Mouse (Mus musculus) cerebral cortex, adult 2 months (tissue): Measurements from ENCODE around the gene Olfr10.

Source experiments
- WGBS: fragments of 180-500 bp; shearing (Covaris S2); methylation state at CpG from one replicate; pipeline ENCODE4 v1.1.7; 2018; 5-methylcytosine and 5-hydroxymethylcytosine counted together

The Olfr10 gene

DNA sequence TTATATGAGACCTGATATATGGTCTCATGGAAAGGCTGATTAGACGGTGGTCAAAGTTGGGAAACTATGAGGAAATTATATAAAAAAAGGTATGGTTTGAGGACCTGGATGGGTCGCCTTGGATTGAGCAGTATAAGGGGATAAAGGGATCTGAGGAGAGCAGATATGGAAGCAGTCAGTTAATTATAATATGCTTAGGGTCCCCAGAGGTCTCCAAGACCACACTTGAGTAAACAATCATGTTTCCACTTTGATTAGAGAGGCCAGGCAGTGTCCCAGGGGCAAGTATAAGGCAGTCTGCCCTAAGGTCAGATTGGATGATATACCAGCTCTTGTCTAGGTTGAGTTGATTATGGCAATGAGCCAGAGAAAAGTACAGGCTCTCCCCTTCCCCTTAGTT lies 17.9 kb downstream of the Olfr10 start, which contains the start of gene Olfr1391:
Gene Olfr1391, plus strand, starts transcription at position 301 of the 400 bp plus-strand sequence.
- 86% methylated on average over 2 of the region's 2 CpGs for WGBS

DNA sequence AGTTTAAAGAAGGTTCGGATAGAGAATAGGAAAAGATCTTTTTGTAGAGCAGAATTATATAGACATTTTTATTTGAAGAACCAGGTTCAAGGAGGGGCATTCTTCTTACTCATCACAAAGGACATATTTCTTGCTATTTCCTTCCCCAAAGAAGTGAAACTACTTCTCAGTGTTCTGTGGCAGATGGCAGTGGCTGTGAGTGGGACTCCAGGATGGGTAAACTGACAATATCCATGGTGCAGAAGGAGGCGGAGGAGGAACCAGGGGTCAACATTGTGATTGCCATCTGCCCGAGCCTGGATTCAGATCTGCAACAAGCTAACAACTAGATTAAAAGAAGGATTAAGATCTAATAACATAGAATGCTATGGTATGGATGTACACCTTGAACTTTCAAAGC lies 22.2 kb downstream of the Olfr10 start:
- WGBS: 66% methylated on average over 3 of the region's 3 CpGs

DNA sequence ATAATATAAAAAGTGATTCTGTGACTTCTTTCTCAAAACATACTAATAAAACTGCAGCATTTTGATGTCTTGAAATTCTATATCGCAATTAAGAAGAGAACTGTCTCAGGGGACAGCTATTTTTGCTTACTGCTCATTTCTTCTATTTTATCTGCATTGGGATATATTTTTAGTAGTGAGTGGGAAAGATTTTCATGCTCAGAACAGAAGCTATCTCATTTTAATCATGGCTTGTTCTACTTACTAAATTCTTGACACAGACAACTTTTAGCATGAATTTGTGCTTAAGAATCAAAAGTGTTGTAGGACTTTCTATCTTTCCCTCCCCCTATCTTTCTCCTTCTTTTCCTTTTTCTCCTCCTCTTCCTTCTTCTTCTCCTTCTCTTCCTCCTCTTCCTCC lies 25.1 kb downstream of the Olfr10 start:
- 38% methylated on average over 1 of the region's 1 CpGs for WGBS

DNA sequence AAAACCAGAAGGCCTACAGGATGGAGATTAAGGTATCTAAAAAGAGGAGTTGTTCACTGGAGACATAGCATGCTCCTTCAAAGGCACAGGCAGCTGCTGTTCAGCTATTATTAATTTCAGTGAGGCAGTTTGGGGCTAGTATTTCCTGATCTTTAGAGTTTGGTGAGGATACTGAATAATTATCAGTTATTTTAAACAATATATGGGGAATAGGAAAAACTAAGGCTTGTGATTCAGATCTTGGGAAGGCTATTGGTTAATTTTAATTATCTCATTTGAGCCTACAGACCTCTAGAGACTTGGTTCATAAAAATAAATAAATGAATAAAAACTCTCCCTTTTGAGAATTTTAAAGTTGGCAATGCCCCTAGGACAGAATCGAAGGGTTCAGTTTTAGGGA lies 30.3 kb downstream of the Olfr10 start, which contains the start of gene Olfr1390:
Gene Olfr1390, plus strand, starts transcription at position 301 of the 400 bp plus-strand sequence.
- 81% methylated on average over 1 of the region's 1 CpGs for WGBS

DNA sequence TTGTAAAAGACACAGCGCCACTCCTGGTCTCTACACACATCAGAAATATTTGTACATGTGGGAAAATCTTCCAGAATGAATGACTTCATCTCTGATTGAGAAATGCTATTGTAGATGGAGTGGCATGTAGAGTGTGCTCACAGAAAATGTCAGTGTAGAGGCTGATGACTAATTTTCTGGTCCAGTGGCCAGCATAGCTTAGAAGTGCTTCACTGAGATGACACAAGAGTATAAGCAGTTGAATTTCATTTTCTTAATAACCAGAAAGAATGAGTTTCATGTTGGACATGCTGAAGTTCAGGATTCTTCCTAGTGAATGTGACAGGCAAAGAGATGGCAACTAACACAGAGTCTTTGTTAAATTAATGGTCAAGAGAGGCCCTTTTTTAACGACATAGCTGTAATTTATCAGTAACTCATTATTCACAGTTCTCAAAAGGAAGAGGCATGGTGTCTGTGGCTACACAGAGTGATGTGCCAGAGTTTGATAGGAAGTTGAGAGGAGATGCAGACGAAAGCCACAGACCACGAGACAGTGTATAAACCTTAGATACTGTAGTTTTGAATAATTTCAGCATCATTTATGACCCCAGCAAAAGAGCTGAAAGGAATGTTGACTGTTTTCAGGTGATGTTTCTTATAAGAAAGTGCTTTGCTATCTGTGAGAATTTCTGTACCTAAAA lies 32.8 kb downstream of the Olfr10 start:
- WGBS: 57% methylated on average over 4 of the region's 4 CpGs
